Mouse (Mus musculus): ENCODE measurements around the gene Ttc25.
"Not testable (repeated sequence)": the region's sequence is repeated elsewhere in the genome, so short reads cannot be mapped to it uniquely, and the experiment has no call there.

Ttc25 gene

DNA sequence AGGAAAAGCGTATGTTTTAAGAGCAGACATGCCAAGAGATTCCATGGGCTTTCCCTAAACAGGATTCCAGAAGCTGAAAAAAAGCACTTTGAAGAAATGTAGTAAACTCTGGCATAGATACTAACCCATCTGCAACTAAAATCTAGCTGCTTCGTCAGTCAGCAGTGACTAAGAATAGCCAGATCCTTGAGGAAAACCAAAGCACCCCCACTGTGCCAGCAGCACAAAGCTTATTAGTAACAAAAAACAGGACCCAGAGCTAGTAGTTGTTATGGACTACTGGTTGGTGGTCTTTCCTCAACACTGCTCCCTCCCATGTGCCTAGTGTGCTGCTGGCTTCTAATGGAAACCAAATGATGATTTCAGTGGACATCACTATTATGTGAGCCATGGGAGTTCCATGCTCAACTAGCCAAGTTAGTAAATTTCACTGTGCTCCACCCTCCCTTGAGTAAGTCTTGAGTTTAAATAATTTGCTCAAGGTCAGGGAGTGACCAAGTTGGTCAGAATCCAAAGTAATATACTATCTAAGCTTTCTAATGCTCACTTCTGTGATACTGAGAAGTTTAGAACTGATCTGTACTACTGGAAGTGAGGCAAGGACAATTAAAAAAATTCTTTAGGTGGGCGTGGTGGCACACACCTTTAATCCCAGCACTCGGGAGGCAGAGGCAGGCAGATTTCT, 59.1 kb downstream of the Ttc25 start:
- DNase-seq (ENCODE audit: low read depth) = no peak

DNA sequence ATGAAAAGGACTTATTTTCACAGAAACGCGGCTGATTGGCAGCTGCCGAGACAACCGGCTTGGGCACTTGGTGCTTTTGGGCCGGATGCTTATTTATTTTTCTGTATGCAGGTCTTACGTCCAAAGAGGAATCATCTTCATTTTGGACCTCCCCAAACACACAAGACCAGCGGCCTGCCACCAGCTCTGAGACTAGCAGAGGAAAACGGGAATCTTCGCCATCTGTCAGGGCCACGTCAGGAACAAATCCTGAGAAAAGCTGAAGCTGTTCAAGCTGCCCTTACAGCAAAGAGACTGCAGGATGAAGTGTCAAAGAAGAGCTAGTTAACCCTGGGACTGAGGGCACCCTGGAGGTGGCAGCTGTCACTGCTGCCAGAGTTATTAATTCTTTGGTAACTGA, 60.0 kb downstream of the Ttc25 start:
- DNase-seq (ENCODE audit: low read depth) = no peak

DNA sequence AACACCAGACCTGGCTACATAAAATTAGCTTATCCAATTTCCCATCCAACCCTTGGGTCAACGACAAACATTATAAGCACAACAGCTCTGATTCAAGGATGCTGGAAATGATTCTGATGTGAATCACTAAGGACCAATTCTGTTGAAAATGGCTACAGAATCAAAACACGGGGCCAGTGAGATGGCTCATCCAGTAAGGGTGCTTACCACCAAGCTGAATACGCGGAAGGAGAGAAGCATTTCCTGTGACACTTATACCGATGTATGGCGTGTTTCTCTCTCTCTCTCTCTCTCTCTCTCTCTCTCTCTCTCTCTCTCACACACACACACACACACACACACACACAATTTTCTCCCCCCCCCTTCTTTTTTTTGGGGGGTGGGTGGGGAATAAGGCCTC, 61.7 kb downstream of the Ttc25 start:
- peak; percentile 54 for DNase-seq (ENCODE audit: low read depth)

DNA sequence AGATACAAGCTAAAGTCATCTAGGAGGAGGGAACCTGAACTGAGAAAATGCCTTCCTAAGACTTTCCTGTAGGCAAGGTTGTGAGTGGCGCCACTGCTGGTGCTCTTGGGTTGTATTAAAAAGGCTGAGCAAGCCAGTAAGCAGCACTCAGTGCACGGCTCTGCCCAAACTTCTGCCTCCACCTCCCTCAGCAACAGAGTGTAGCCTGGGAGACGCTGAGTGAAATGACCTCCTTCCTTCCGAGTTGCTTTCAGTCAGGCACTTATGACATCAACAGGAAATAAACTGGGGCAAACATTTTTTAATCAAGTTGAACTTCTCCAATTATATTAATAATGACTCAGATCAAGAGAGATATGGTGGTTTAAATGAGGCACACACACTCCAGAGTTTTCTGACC, 63.4 kb downstream of the Ttc25 start:
- peak; percentile 75 for DNase-seq (ENCODE audit: low read depth)

DNA sequence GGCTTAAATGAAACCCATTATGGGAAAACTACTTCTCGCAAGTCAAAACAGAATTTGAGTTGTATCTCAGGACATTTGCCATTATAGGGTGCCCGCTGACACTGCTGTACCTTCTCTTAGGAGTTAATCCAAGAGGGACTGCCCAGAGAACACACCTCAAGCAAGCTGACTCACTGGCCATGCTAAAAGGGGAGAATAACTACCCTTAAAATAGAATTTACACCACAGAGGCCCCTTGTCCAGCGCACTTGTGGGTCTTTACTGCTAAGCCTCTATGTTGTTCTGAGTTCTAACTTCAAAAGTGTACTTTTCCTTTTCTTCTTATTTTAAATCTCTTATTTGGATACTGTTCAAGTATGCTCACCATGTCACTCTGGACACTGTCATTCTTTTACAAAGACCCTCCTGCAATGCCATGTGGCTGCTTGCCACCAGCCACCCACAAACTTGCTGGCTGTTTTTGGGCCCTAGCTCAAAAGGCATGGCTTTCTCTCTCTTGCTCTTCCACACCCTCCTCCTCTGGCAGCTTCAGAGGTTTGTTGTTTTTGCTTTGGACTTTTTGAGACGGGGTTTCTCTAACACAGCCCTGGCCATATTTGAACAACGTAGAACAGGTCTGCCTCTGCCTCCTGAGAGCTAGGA, 64.1 kb downstream of the Ttc25 start:
- DNase-seq (ENCODE audit: low read depth) = peak; percentile 40

DNA sequence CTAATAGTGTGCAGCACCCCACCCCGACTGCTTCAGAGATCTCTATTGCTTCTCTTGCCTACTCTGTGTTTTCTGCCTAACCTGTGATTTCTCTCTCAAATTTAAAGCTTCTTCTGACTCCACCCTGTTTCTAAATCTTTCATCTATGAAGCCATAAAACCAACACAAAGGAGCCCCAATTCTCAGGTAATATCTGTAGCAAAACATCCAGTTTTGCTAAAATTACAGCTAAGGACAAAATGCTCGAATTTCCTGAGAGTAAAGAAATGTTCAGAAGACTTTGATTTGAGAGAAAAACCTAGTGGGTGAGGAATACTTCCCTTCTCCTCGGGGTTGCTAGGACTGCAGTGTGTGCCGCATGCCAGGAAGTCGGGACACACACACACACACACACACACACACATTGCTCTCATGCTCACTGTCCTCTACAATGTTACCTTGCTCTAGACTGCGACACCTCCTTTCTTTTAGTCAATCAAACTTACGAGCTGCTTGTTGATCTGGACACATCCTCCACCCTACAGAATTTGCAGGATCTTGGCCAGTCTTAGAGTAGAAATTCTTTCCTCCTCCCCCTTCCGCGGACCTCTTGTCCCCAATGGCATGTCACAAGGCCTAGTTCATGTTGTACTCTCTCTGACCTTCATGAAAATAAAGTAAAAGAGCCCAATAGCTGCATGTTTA, 64.7 kb downstream of the Ttc25 start:
- DNase-seq (ENCODE audit: low read depth) = peak; percentile 57

DNA sequence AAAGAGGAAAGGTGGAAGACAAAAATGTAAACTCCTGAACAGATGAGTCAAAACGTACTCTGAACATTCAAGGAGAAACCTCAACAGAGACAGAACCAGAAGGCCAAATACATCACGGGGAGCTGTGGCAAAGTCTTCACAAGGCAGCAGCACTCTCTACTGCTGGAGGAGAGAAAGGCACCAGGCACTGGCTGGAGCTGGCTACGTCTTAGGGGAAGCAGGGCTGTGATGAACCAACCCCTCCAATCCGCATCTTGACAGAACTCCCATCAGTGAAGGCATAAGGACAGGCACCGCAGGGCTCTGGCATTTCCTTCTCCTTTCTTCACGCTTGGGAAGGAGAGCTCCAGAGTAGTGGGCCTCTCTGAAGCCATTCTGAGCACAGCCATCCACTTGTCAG, 66.2 kb downstream of the Ttc25 start:
- DNase-seq (ENCODE audit: low read depth) = no peak

DNA sequence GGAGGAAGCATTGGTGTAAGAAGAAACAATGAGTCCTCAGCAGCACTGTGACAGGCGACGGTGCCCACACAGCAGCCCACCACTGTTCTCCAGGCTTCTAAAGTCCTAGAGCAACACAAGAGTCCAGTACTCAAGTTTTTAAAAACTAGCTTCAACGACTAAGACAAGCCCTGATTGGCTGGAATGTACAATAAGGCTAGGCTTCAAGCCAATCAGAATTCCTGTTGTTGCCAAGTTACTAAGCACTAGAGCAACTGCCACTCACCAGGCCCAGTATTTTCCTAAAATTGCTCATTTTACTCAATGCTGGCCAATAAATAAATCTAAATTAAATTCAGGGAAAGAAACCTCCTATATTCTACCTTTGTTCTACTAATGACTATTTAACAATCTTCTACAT, 67.8 kb downstream of the Ttc25 start:
- no peak for DNase-seq (ENCODE audit: low read depth)

DNA sequence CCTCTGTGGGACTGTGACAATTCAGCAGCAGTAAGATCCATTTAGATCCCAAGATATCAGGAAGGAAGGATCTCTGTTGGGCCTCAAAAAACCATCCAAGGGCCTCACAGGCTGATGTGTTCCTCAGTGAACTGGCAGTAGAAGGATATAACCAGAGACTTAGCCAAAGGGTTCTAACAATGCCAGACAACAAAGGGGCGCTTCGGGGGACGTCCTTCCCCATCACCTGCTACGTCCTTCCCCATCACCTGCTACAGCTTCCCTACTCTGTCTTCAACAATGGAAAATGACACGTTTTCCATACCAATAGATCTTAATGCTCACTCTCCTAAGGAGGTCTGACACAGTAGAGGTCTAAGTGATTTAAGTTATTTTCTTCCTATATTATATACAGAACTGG, 70.9 kb downstream of the Ttc25 start:
- DNase-seq (ENCODE audit: low read depth) = no peak

DNA sequence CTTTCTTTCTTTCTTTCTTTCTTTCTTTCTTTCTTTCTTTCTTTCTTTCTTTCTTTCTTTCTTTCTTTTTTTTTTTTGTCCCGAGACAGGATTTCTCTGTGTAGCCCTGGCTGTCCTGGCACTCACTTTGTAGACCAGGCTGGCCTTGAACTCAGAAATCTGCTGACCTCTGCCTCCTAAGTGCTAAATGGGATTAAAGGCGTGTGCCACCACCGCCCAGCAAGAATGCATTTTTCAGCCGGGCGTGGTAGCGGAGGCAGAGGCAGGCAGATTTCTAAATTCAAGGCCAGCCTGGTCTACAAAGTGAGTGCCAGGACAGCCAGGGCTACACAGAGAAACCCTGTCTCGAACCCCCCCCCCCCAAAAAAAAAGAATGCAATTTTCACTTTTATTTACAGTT, 71.4 kb downstream of the Ttc25 start:
- DNase-seq (ENCODE audit: low read depth) = not testable (repeated sequence)

DNA sequence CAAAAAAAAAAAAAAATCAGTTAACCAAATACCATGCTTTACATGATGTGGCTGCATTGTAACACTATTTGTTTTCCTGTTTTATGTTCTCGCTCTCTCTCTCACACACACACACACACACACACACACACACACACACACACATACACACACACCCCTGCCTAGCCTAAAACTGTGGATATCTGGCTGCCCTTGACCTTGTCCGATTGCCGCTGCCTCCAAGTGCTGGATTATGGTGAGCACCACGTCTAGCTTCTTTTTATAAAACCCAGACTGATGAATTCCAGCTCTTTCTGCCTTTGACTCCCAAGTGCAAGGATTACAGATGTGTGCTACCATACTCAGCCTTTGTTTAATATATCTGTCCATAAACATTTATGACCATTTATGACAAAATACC, 72.1 kb downstream of the Ttc25 start:
- no peak for DNase-seq (ENCODE audit: low read depth)

DNA sequence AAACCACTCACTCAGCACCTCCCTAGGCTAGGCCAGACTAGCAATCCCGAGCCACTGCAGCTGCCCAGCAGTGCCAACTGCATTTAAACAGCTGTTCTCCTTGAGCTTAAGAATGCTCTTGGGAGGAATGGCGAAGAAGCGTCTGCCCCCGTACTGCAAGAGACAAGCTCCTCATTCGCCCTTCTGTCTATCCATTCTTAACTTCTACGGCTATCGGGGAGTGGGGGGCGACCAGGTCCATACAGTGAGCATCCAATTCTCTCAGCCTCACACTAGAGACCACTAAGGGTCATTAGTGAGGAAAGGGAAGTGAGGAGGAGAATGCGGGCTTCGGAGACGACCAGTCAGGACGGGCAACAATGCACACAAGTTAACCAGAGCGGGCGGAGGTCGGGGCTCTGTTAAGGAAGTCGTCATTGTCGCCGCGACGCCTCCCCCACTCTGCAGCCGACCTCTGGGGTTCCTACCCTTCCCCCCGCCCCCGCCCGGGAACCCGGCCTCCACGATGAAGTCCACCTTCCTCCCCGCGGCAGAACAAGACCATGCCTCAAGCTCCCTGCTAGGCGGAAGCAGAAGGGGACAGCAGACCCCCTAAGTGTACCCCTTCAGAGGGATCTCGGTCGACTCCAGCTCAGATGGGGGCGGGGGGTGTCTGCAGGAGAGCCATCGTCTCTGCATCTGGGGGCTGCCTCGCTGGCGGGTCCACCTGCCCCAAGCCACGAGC, 73.5 kb downstream of the Ttc25 start, which contains the start of gene Nkiras2:
Gene Nkiras2 (plus strand): TSS at position 484 of the 724 bp plus-strand sequence.
- peak; percentile 91 for DNase-seq (ENCODE audit: low read depth)

DNA sequence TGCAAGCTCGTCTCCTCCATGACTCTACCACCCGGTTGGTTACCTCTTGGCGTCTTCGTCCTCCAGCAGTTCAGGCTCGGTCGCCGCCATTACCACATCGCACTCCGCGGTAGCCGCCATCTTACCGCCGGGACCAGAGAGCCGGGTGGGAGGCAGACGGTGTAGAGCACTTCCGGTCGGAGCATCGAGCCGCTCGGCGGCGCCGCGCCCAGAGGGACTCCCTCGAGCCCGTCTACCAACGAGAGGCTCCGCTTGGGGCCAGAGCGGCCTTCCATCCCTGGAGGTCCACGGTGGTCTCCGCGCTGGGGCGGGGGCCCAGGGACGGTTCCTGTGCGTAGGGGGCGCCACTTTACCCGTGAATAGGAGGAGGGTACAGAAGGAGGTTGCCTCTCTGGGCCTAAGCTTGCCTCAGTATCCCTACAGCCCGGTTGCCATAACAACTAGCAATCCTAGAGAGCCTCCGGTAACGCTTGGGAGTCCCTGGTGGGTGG, 74.1 kb downstream of the Ttc25 start:
- DNase-seq (ENCODE audit: low read depth) = peak; percentile 95

DNA sequence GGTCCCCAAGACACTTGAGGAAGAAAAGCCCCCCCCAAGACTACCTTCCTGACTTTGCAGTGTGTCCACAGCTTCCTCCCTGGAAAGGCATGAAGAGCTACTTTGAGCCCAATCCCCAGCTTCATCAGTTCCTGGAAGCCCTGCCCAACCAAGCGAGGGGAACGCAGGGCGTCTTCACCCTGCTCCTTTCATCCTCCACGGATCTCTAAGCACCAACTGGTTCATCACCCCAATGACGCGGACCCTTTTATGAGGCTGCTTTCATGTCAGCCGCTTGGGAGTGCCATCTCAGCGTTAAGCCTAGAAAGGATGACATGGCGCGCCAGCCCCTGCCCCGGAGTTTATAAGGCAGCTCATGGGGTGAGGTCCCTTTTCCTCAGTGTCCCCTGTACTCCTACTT, 74.6 kb downstream of the Ttc25 start, which contains the start of gene Dnajc7:
Gene Dnajc7 (minus strand): TSS at position 187 of the 400 bp plus-strand sequence.
- no peak for DNase-seq (ENCODE audit: low read depth)

Measured in induced T-regulatory cell, adult 2 months (primary cell).